Mouse (Mus musculus) spleen, adult 2 months (tissue): ENCODE data around the gene Smim15. TPM values are rescaled to one million over a fixed set of nuclear protein-coding genes. Genes with fewer than 3 reads are reported as not detected.

Source experiments
- DNase-seq, 2 experiments: peaks; one replicate each; pipeline versions ENCODE4 v3.0.0 to v3.0.0-alpha.2; 2012 to 2021; ENCODE audit warnings: low spot score in 2 of 2, low read depth in 1 of 2
- H3K27ac ChIP-seq: fragments of 200-500 bp; 2 replicates; pipeline ENCODE4 v1.5.1; 2012; ENCODE audit warnings: low read length, inconsistent platforms; ENCODE audit not compliant: insufficient read depth
- H3K27me3 ChIP-seq: fragments of 200-500 bp; 2 replicates; pipeline ENCODE4 v1.6.1; 2012; ENCODE audit warnings: mild to moderate bottlenecking, moderate library complexity, low read length, inconsistent platforms; ENCODE audit not compliant: control insufficient read depth, insufficient read depth
- H3K36me3 ChIP-seq: fragments of 200-500 bp; 2 replicates; pipeline ENCODE4 v1.6.1; 2012; ENCODE audit warnings: mild to moderate bottlenecking, low read length, inconsistent platforms; ENCODE audit not compliant: control insufficient read depth, insufficient read depth
- H3K4me1 ChIP-seq: fragments of 200-500 bp; 2 replicates; pipeline ENCODE4 v1.6.1; 2011; ENCODE audit warnings: inconsistent platforms; ENCODE audit not compliant: control insufficient read depth, insufficient read depth, insufficient read length
- H3K4me3 ChIP-seq: fragments of 200-500 bp; 2 replicates; pipeline ENCODE4 v1.5.1; 2011; ENCODE audit warnings: mild to moderate bottlenecking, inconsistent platforms; ENCODE audit not compliant: insufficient read depth, insufficient read length; ENCODE audit errors: extremely low read depth
- CTCF ChIP-seq: fragments of 200-500 bp; IDR thresholded peaks from 2 replicates; pipeline ENCODE4 v1.5.1; 2011; ENCODE audit warnings: mild to moderate bottlenecking, inconsistent platforms; ENCODE audit not compliant: insufficient read depth, insufficient read length, insufficient replicate concordance; ENCODE audit errors: extremely low read depth
- POLR2A ChIP-seq: fragments of 200-500 bp; IDR thresholded peaks from 2 replicates; pipeline ENCODE4 v1.6.1; 2011; ENCODE audit warnings: low read depth, low read length, inconsistent platforms
- WGBS: fragments of 180-500 bp; shearing (Covaris S2); methylation state at CpG from one replicate; pipeline ENCODE4 v1.1.7; 2018; 5-methylcytosine and 5-hydroxymethylcytosine counted together
- polyA plus RNA-seq: library from polyadenylated mRNA; depleted of rRNA; stranded (reverse); fragments of >200 nt; gene quantifications from 2 replicates; pipeline ENCODE4 v1.2.3, GENCODE M21; 2012; rRNA removed

Smim15 gene
- polyA plus RNA-seq: 3.8 and 4.3 TPM in 2 replicates

DNA sequence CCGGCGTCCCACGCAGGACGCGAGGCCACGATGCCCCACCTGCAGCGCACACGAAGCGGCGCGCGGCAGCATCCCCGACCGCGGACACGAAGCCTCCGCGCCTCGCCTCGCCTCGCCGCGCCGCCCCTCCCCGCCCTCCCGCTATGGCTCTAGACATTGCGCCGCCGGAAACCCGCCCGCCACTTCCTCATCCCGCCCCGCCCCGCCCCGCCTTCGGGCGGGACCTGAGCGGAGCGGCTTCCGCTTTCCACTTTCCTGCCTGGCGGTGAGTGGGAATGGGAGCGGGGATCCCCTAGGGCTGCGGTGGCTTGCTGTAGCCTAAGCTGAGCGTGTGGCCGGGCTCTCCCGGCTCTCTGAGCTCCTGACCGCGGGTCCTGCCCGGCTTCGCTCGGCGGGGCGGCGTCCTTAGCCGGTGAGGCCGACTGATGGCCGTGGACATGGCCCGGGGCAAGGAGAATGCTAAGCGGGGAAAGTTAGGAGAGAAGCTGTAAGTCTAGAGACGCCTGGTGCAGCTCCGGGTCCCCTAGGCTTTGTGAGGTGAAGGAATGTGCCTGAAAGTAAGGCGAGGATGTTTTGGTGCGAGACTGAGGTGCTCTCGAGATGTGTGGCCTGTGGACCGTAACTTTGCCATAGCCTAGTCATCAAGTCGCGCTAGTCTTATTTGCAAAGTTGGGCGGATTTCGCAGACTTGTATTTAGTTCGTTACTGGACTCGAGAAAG, at the start of gene Smim15:
TSS of gene Smim15 (plus strand) at position 225 of the 720 bp plus-strand sequence.
- peak; percentile 60 to 85 for DNase-seq
- TF ChIP-seq POLR2A (peak; percentile 23; the same call in 1 of the 2 replicates), CTCF (no peak)
- Histone ChIP-seq H3K36me3 (peaks cover 9% of the 10 kb centered on the region), H3K27me3 (no peaks in the 10 kb centered on the region), H3K27ac (peak within 1 kb of the TSS; percentile 87), H3K4me3 (peak within 1 kb of the TSS; percentile 88), H3K4me1 (peaks cover 4% of the 10 kb centered on the region; the same call in 1 of the 2 replicates)
- under 1% methylated on average over 71 of the region's 71 CpGs for whole genome bisulfite sequencing

DNA sequence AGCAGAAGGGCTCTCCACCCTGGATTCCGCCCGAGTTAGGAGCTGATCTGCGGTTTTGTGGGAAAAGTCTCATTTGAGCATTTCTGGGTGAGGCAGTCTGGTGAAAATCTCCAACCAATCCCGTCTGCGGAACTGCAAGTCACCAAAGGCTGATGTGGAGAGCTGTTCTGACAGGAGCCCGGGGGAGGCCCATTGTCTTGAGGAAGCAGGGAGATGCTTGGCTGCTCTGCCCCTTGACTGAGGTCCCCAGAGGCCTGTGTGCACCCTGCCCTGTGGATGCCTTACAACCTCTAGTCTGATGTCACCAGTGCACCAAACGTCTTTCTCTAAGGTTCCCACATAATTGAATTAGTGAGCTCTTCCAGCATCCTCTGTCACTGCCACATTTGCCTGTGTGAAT, 49.0 kb upstream of the Smim15 start:
- Histone ChIP-seq H3K4me3 (no peak overlapping the region), H3K36me3 (no peaks in the 10 kb centered on the region), H3K4me1 (no peaks in the 10 kb centered on the region), H3K27me3 (no peaks in the 10 kb centered on the region), H3K27ac (no peak overlapping the region)
- WGBS: 84% methylated on average over 7 of the region's 7 CpGs
- DNase-seq: no peak
- TF ChIP-seq POLR2A (no peak), CTCF (no peak)

DNA sequence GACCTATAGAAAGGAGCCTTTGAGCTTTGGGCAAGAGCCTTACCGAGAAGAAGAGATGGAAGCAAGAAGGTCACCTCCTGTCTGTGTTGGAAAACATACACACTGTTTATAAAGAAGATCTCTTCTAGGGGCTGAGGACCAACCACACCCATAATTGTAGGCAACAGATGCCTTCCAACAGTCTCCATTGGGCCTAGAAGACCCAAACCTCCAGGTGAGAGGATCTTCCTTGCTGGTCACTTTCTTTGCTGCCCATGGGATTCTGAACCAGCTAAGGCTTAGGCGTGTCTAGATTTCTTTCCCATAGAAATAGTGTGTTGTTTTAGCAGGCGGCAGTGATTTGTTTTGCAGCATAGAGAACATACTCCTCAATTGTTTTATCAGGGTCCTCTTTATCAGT, 47.9 kb upstream of the Smim15 start:
- Histone ChIP-seq H3K4me1 (no peaks in the 10 kb centered on the region), H3K36me3 (no peaks in the 10 kb centered on the region), H3K27ac (no peak overlapping the region), H3K27me3 (no peaks in the 10 kb centered on the region), H3K4me3 (no peak overlapping the region)
- 91% methylated on average over 3 of the region's 3 CpGs for WGBS
- DNase-seq: no peak
- TF ChIP-seq POLR2A: no peak
- TF ChIP-seq CTCF: no peak

DNA sequence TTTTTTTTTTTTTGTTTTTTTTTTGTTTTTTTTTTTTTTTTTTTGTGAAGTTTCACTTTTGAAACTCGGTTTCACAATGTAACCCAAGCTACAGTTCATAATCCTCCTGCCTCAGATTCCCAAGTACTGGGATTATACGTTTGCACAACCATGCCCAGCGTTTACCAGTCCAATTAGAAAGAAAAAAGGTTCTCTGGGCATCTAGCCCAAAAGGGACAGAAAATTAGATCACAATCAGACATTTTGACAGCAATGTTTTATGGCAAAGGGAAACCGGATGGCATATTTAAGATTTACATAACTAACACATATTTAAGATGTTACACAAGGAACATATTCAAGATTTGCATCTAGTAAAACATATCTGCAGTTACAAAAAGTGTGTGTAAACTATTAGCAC, 36.4 kb upstream of the Smim15 start:
- Histone ChIP-seq H3K36me3 (no peaks in the 10 kb centered on the region), H3K4me3 (no peak overlapping the region), H3K27me3 (no peaks in the 10 kb centered on the region), H3K27ac (no peak overlapping the region), H3K4me1 (no peaks in the 10 kb centered on the region)
- TF ChIP-seq CTCF: no peak
- TF ChIP-seq POLR2A: no peak
- no peak for DNase-seq
- 58% methylated on average over 4 of the region's 4 CpGs for WGBS

DNA sequence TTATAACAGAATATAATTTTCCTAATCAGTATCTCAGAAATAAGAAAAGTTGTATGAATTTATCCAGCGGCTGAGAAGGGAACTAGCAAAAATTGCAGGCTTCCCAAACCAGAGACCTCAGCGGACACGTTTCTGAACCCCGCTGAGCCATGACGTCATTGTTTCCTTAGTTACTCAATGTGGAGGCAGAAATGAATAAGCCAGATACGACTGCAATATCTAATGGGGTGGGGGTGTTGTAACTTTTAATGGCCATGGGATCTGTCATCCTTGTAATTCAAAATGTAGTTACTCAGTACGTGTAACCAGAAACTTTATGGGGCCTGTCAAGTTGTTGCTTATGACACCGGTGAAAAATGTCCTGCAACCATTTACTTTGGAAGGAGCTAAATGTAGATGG, 31.1 kb upstream of the Smim15 start:
- no peak overlapping the region for H3K4me3 ChIP-seq
- H3K4me1 ChIP-seq: no peaks in the 10 kb centered on the region
- H3K27ac ChIP-seq: no peak overlapping the region
- TF ChIP-seq CTCF: no peak
- TF ChIP-seq POLR2A: no peak
- WGBS: 92% methylated on average over 8 of the region's 8 CpGs
- no peak for DNase-seq
- no peaks in the 10 kb centered on the region for H3K36me3 ChIP-seq
- no peaks in the 10 kb centered on the region for H3K27me3 ChIP-seq

DNA sequence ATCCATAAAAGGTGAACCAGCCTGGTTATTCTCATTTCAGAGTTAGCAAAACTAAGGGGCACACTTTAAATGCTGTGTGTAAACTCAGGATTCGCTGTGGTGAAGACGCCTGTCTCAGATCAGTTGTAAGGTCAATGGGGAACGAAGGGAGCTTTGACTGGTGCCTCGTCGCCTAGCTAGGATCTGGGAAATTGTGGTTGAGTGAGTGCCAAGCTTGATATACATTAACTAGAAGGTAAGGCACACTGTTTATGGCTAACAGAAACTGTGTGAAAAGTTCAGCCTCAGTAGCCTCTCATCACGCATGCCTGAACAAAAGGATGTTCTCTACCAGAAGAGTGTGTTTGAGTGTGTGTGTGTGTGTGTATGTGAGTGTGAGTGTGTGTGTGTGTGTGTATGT, 30.4 kb upstream of the Smim15 start:
- no peak for DNase-seq
- H3K36me3 ChIP-seq: no peaks in the 10 kb centered on the region
- no peaks in the 10 kb centered on the region for H3K4me1 ChIP-seq
- no peak overlapping the region for H3K4me3 ChIP-seq
- H3K27me3 ChIP-seq: no peaks in the 10 kb centered on the region
- 92% methylated on average over 6 of the region's 6 CpGs for WGBS
- no peak for TF ChIP-seq CTCF
- no peak for TF ChIP-seq POLR2A
- no peak overlapping the region for H3K27ac ChIP-seq

DNA sequence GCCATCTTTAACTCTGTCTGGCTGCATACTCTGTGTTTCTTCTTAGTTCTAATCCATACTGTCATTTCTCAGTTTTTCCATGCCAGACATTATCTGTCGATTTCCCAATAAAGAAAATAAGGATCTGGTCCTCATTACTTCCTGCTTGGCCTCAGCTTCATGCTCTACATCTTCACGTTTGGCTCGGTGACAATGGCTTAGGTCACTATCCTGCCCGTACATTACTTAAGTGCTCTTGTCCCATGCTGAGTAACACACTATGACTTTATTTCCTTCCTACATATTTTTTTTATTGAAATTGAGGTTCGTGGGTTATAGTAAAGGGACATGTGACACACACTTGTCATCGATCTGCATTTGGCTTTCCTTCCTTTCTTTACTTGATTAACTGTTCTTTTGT, 29.1 kb upstream of the Smim15 start:
- Histone ChIP-seq H3K4me3 (no peak overlapping the region), H3K27me3 (no peaks in the 10 kb centered on the region), H3K36me3 (no peaks in the 10 kb centered on the region), H3K27ac (no peak overlapping the region), H3K4me1 (no peaks in the 10 kb centered on the region)
- TF ChIP-seq POLR2A (no peak), CTCF (no peak)
- 77% methylated on average over 6 of the region's 6 CpGs for WGBS
- DNase-seq: no peak
